Mouse (Mus musculus) lung, postnatal 4 days (tissue): ENCODE measurements around the gene Exosc8.
"Not testable (repeated sequence)": the region's sequence is repeated elsewhere in the genome, so short reads cannot be mapped to it uniquely, and the experiment has no call there.

Experiments
- DNase-seq, 2 experiments: peaks; one replicate each; pipeline ENCODE4 v3.0.0; 2021

The Exosc8 gene

DNA sequence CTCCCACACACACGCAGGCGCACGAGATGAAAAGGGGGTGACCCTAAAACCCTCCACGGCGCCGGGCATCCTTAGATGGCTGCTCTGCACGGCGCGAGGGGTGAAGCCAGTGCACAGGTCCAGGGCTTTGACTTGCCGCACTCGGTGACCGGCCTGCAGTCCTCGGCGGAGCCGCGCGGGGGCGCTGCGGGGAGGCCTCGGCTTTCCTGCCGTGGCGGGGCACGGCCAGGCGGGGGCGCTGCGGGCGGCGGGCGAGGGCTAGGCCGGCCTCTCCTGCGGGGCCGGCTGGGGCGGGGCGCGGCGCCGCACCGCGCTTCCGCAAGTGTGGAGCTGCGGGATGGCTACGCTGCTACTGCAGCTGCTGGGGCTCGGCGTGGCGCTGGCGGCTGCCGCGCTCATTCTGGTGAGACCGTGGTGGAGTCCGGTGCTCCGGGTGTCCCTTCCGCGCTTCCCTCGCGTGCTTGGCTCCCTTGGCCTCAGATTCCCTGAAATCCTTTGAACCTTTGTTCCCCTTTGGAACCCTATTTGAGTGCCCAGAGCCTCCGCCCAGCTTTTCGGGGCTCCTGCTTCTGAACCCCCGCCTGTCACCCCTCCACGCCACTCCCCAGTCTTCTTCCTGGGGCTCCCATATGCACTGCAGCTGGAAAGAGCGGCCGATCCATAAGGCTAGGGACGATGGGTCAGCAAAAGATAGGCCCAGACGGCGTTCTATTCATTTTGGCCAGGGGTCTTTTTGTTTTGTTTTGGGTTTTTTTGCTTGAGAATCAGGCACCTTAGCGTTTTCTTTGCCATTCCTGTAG, at the start of gene Exosc8, which contains the start of gene Alg5:
TSS of gene Exosc8 (minus strand) at position 147 of the 800 bp plus-strand sequence.
TSS of gene Alg5 (plus strand) at position 293 of the 800 bp plus-strand sequence.
- peak; percentile 92 to 96 for DNase-seq

GRCm38 (mm10) chr3:54775989-54776631, 40.9 kb upstream of the Exosc8 start:
- no peak for DNase-seq

DNA sequence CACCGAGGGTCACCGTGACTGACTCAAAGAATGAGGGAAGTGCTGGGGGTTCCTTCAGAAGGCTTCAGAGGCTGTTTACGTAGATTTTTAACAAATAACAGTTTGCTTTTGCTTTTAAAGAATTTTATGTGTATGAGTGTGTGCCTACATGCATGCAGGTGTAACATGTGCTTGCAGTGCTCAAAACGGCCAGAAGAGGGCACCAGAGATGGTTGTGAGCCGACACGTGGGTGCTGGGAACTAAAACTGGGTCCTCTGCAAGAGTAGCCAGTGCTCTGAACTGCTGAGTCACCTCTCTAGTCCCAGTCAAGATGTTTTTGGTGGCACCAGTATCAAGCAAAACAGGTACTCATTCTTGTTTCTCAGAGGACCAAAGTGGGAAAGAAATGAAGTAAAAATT, 38.4 kb upstream of the Exosc8 start:
- no peak for DNase-seq

DNA sequence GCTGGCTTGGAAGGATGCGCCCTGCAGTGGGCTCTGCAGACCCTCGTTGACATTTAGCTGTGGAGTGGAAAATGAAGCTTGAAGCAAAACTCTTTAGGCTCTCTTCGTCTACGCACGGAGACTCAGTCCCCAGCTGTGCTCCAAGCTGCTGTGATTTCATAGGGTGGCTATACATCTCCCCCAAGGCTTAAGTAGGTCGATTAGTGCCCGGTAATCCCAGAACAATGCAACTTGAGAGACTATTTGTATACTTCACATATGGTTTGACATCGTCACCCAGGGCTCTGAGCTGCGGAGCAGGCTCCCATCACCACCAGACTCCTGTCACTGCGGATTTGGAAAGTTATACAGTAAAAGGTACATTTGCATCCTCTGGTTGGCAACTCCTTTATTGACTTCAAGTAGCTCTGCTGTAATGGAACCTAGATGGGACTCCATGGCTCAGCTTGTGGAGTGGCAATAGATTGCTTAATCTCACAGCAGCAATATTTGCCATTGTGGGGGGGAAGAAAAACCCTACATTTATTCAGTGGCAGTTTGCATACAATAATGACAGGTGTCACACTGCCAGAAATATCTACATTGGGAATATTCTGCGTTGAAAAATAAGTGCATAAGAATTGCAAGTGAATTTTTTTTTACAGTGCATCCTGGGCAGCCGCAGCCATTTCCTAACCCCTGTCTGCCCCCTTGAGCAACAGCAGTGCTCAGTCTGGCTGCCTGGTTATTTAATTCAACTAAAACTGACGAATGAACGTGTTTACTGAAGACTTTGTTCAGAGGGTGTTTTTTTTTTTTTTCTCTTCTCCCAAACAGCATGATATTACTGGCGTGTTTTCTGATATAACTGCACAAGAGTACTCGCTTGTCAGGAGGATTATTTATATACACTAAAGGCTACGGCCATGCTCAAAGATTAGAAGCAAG, 34.4 kb upstream of the Exosc8 start:
- no peak for DNase-seq

DNA sequence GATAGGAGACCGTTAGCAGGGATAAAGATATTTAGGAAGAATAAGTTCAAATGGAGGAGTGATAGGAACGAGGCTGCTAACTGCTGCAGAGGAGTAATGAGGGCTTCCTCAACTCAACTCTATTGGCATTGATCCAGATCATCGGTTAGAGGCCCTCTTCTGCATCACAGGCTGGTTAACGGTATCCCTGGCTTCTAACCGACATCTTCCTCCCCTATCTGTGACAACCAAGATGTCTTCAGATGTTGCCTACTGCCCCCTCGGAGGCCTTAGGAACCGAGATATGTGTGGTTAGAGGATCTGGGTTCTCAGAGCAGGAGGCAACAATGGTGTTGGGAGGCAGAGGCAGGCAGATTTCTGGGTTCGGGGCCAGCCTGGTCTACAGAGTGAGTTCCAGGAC, 33.4 kb upstream of the Exosc8 start:
- DNase-seq = no peak

GRCm38 (mm10) chr3:54766811-54767210, 31.6 kb upstream of the Exosc8 start:
- no peak for DNase-seq

- no peak for DNase-seq
These were observed 30.8 kb upstream of the Exosc8 start for GRCm38 (mm10) chr3:54766034-54766433.

- not testable (repeated sequence) for DNase-seq
These were observed 30.3 kb upstream of the Exosc8 start for GRCm38 (mm10) chr3:54765521-54765920.

DNA sequence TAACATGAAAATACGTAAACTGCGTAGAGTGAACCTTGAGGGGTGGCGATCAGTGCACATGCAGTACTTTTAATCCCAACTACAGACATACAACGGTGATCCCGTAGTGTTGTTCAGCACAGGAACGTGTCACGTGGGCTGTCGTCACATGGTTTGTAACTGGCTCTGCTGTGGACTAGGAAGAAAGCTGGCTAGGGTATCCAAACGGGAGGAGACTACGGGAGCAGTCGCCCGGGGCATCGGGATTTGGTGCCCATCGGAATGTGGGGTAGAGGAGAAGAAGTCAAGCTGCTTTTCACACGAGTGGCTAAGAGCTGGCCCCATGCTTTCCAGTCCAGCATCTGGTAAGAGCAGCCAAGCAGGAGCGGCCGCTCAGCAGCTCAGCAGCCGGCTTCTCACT, 29.2 kb upstream of the Exosc8 start:
- peak; percentile 18 to 49 for DNase-seq

GRCm38 (mm10) chr3:54761258-54761657, 26.1 kb upstream of the Exosc8 start:
- peak; percentile 22 to 63 for DNase-seq

GRCm38 (mm10) chr3:54760321-54761115, 25.3 kb upstream of the Exosc8 start:
- DNase-seq = no peak

GRCm38 (mm10) chr3:54759211-54759610, 24.0 kb upstream of the Exosc8 start:
- DNase-seq = no peak

- DNase-seq = no peak
These were observed 22.3 kb upstream of the Exosc8 start for GRCm38 (mm10) chr3:54757446-54757845.

- peak; percentile 42 to 75 for DNase-seq
These were observed 20.9 kb upstream of the Exosc8 start for GRCm38 (mm10) chr3:54756058-54756457.

DNA sequence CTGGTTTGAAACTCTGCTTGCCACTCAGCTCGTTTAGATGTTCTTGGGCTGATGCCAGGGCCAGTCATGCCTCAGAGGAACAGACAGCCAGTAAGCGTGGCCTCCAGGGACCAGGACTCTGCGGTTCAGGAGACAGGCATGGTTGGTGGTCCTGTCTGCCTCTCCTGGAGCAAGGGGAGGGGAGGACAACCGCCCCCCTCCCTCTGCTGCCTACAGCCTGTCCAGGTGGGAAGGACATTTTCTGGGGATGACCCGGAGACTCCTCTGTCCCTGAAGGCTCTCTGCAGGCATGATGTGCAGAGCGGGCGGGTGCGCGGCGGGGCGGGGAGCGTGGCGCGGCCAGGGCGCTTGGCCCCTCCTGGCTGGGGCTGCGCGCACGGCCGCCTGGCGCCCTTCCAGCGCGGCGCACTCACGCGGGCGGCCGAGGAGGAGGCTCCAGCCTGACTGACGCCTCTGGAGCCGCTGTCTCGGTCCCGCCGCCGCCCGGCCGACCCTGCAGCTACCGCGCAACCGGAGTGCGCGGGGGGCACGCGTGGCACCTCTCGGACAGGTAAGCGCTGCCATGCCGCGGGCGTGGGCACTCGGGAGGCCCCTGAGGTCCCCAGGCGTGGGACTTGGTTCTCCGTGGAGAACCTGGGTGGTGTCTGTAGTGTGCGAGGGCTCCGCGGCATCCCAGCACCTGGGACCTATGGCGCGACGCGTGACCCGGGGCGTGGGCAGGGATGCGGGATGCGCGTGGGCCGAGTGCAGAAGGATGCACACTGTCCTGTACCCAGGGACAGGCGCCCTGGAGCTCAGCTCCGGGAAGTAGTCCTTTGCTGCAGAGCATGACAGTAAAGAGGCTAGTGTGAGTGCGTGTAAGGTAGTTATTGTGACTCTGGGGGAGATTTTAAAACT, 20.2 kb upstream of the Exosc8 start, which contains the start of gene Smad9:
TSS of gene Smad9 (plus strand) at position 438 of the 897 bp plus-strand sequence.
- DNase-seq = peak; percentile 71 to 88

- DNase-seq = no peak
These were observed 18.2 kb upstream of the Exosc8 start for GRCm38 (mm10) chr3:54753411-54753810.

GRCm38 (mm10) chr3:54745799-54746198, 10.6 kb upstream of the Exosc8 start:
- DNase-seq = peak in 1 of 2 experiments; percentile 31

GRCm38 (mm10) chr3:54741965-54742364, 6.8 kb upstream of the Exosc8 start:
- DNase-seq = no peak

- no peak for DNase-seq
These were observed 2.1 kb upstream of the Exosc8 start for GRCm38 (mm10) chr3:54737317-54737716.

DNA sequence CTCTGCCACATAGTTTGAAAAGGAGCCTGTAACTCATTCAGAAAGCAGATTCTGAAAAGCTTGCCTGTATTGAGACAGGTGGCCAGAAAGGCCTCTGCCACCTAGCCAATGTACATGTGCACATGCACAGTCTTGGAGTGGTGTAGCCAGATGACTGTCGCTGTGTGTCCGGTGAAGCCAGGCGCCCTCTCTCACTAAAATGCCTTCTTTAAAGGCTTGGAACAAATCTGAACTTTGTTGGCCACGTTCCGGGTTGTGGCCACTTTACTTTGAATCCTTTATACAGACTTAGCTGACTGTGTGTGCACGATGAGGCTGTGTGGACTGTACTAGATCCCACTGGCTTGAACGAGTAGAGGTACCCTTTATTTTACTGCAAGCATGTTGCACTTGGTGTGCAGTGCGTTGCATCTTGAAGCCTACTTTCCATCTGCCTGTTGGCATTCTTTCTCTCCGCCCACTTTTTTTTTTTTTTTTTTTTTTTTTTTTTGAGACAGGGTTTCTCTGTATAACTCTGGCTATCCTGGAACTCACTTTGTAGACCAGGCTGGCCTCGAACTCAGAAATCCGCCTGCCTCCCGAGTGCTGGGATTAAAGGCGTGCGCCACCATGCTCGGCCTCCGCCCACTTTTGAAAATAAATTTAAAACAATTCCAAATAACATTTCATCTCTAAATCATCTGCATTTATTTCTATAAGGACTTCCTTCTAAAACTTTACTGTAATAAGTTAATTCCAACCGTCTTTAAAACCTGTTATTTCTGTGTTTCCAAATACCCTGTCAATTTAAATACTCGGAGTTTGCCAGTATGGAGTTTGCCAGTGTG, 1.1 kb upstream of the Exosc8 start:
- DNase-seq = peak in 1 of 2 experiments; percentile 18
